ENCODE assay signal across 8 mouse cellular contexts in genomic region chr11:60286311-60286710, GRCm38 (mm10).
DNase-seq lines count a peak whose midpoint lies in the region; ATAC-seq and TF ChIP-seq lines count a peak whose summit lies in the region.

No protein-coding gene starts in this region.

- WGBS in cerebellum, adult 2 months, result 4% methylated on average over 4 of the region's 4 CpGs
- 82% methylated on average over 4 of the region's 4 CpGs for WGBS in kidney, adult 2 months
- WGBS in forebrain, embryonic 16.5 days, result 24% methylated on average over 4 of the region's 4 CpGs
- WGBS in midbrain, embryonic 16.5 days, result 37% methylated on average over 4 of the region's 4 CpGs

- H3K36me3 ChIP-seq in kidney, adult 2 months (ENCODE audit: control insufficient read depth, insufficient read depth, low read length), result no peaks in the 10 kb centered on the region
- no peaks in the 10 kb centered on the region for H3K36me3 ChIP-seq in forebrain, embryonic 16.5 days (ENCODE audit: control insufficient read depth, insufficient read depth)
- no peaks in the 10 kb centered on the region for H3K36me3 ChIP-seq in midbrain, embryonic 16.5 days (ENCODE audit: control insufficient read depth, insufficient read depth, low read length)

- no peak overlapping the region for H3K4me2 ChIP-seq in forebrain, embryonic 16.5 days (ENCODE audit: low read length)
- no peak overlapping the region for H3K4me2 ChIP-seq in midbrain, embryonic 16.5 days (ENCODE audit: low read length)

- peak; percentile 64 for ATAC-seq in forebrain, embryonic 16.5 days
- ATAC-seq in midbrain, embryonic 16.5 days, result peak; percentile 54; the same call in 1 of the 2 replicates

- no peak overlapping the region for H3K4me3 ChIP-seq in cerebellum, adult 2 months (replicated peaks; ENCODE audit: insufficient read depth, low read depth, low read length)
- H3K4me3 ChIP-seq in kidney, adult 2 months (ENCODE audit: insufficient read depth, low read depth, low read length), result no peak overlapping the region
- no peak overlapping the region for H3K4me3 ChIP-seq in forebrain, embryonic 16.5 days (replicated peaks; ENCODE audit: low read length)
- H3K4me3 ChIP-seq in midbrain, embryonic 16.5 days (ENCODE audit: low read depth, low read length), result no peak overlapping the region

- no peak for TF ChIP-seq POLR2A in cerebellum, adult 2 months (IDR thresholded peaks at IDR 0.05; ENCODE audit: borderline replicate concordance, insufficient read depth, low read length)
- no peak for TF ChIP-seq POLR2A in kidney, adult 2 months (IDR thresholded peaks at IDR 0.05; ENCODE audit: low read depth, low read length)

- H3K27me3 ChIP-seq in cerebellum, adult 2 months (ENCODE audit: control insufficient read depth, insufficient read depth, low read length), result no peaks in the 10 kb centered on the region
- H3K27me3 ChIP-seq in kidney, adult 2 months (replicated peaks; ENCODE audit: control insufficient read depth, insufficient read depth, low read length), result no peaks in the 10 kb centered on the region
- H3K27me3 ChIP-seq in forebrain, embryonic 16.5 days (replicated peaks; ENCODE audit: control insufficient read depth, insufficient read depth, low read length), result no peaks in the 10 kb centered on the region
- H3K27me3 ChIP-seq in midbrain, embryonic 16.5 days (ENCODE audit: control insufficient read depth, insufficient read depth, low read depth, low read length), result no peaks in the 10 kb centered on the region

- TF ChIP-seq CTCF in cerebellum, adult 2 months (IDR thresholded peaks at IDR 0.05; ENCODE audit: borderline replicate concordance, insufficient read depth, low read depth, low read length), result no peak
- TF ChIP-seq CTCF in kidney, adult 2 months (conservative IDR thresholded peaks at IDR 0.05; ENCODE audit: insufficient read depth, insufficient read length, low read depth, low read length), result no peak

- H3K27ac ChIP-seq in cerebellum, adult 2 months (ENCODE audit: insufficient read depth, low read length), result no peak overlapping the region; the same call in 1 of the 2 replicates
- no peak overlapping the region for H3K27ac ChIP-seq in kidney, adult 2 months (ENCODE audit: insufficient read depth, low read depth, low read length)
- peak overlapping the region; percentile 43; the same call in 1 of the 2 replicates for H3K27ac ChIP-seq in forebrain, embryonic 16.5 days (ENCODE audit: low read length)
- peak overlapping the region; percentile 47 for H3K27ac ChIP-seq in midbrain, embryonic 16.5 days (ENCODE audit: low read length)

- H3K9ac ChIP-seq in forebrain, embryonic 16.5 days (replicated peaks; ENCODE audit: low read depth, low read length), result no peak overlapping the region
- no peak overlapping the region for H3K9ac ChIP-seq in midbrain, embryonic 16.5 days (ENCODE audit: low read depth, low read length)

- DNase-seq in cerebellum, adult 2 months, result peak; percentile 54 to 59
- DNase-seq in cerebellum, adult 11 months, result no peak
- DNase-seq in kidney, postnatal 10 days, result peak; percentile 31
- DNase-seq in kidney, adult 2 months, result no peak
- no peak for DNase-seq in adrenal gland, adult 8-10 months
- no peak for DNase-seq in urinary bladder, adult 2 months (ENCODE audit: low spot score)

- peaks cover 15% of the 10 kb centered on the region; the same call in 1 of the 2 replicates for H3K4me1 ChIP-seq in cerebellum, adult 2 months (ENCODE audit: control insufficient read depth, insufficient read depth, low read length)
- no peaks in the 10 kb centered on the region for H3K4me1 ChIP-seq in kidney, adult 2 months (ENCODE audit: control insufficient read depth, insufficient read depth, low read length)
- peaks cover 23% of the 10 kb centered on the region for H3K4me1 ChIP-seq in forebrain, embryonic 16.5 days (replicated peaks; ENCODE audit: control insufficient read depth, insufficient read depth, low read length)
- peaks cover 31% of the 10 kb centered on the region for H3K4me1 ChIP-seq in midbrain, embryonic 16.5 days (ENCODE audit: control insufficient read depth, insufficient read depth, low read length)

- H3K9me3 ChIP-seq in forebrain, embryonic 16.5 days (ENCODE audit: control insufficient read depth, low read length), result no peaks in the 10 kb centered on the region
- no peaks in the 10 kb centered on the region for H3K9me3 ChIP-seq in midbrain, embryonic 16.5 days (replicated peaks; ENCODE audit: control insufficient read depth, low read length, poor library complexity, severe bottlenecking)

Comparison
In these comparisons a context has a peak if more than half of its experiments do, and no peak if none do; other contexts are left out.
1. DNase-seq: peak in cerebellum, adult 2 months (2 of 2) and kidney, postnatal 10 days (single experiment); none in cerebellum, adult 11 months (single experiment), kidney, adult 2 months (single experiment), adrenal gland, adult 8-10 months (single experiment) and urinary bladder, adult 2 months (single experiment).
2. H3K27ac ChIP-seq: peak in forebrain, embryonic 16.5 days (single experiment) and midbrain, embryonic 16.5 days (single experiment); none in cerebellum, adult 2 months (single experiment) and kidney, adult 2 months (single experiment).